Comparison of ENCODE assay signal across 10 mouse cellular contexts in genomic region chr6:5390952-5391351, GRCm38 (mm10). TPM values are rescaled to one million over a fixed set of nuclear protein-coding genes. Genes with fewer than 3 reads are reported as not detected.
DNase-seq lines count a peak whose midpoint lies in the region; ATAC-seq and TF ChIP-seq lines count a peak whose summit lies in the region.
"Had no signal": no experiment of that assay in that cellular context is flagged by ENCODE, and none has a peak within 500 bp of the region (broad histone marks: within the 10 kb centered on the region; RNA-seq: fewer than 3 reads in every experiment).

No protein-coding gene starts in this region.

- H3K4me2 ChIP-seq in lung, postnatal 0 days (replicated peaks; ENCODE audit: low read depth, low read length), result peak overlapping the region; percentile 58; the same call in 1 of the 2 replicates
- H3K4me2 ChIP-seq in heart, embryonic 16.5 days (ENCODE audit: low read depth, low read length), result peak overlapping the region; percentile 67
- peak overlapping the region; percentile 44 for H3K4me2 ChIP-seq in liver, embryonic 13.5 days

- H3K27me3 ChIP-seq in lung, postnatal 0 days (replicated peaks; ENCODE audit: insufficient read depth, low read length), result no peaks in the 10 kb centered on the region
- H3K27me3 ChIP-seq in heart, embryonic 16.5 days (ENCODE audit: control insufficient read depth, insufficient read depth, low read length), result no peaks in the 10 kb centered on the region
- H3K27me3 ChIP-seq in liver, embryonic 13.5 days, result peaks cover 11% of the 10 kb centered on the region; the same call in 1 of the 2 replicates

- no peaks in the 10 kb centered on the region for H3K36me3 ChIP-seq in lung, postnatal 0 days (ENCODE audit: insufficient read depth, low read length)
- no peaks in the 10 kb centered on the region for H3K36me3 ChIP-seq in heart, embryonic 16.5 days (ENCODE audit: control insufficient read depth, insufficient read depth)
- H3K36me3 ChIP-seq in liver, embryonic 13.5 days, result no peaks in the 10 kb centered on the region

- 38% methylated on average over 10 of the region's 10 CpGs for WGBS in lung, postnatal 0 days
- WGBS in heart, embryonic 16.5 days, result 17% methylated on average over 10 of the region's 10 CpGs
- 27% methylated on average over 10 of the region's 10 CpGs for WGBS in liver, embryonic 13.5 days (ENCODE audit: insufficient replicate concordance)

- no peaks in the 10 kb centered on the region for H3K9me3 ChIP-seq in lung, postnatal 0 days (ENCODE audit: low read length)
- H3K9me3 ChIP-seq in heart, embryonic 16.5 days (replicated peaks; ENCODE audit: control insufficient read depth, low read length), result no peaks in the 10 kb centered on the region
- H3K9me3 ChIP-seq in liver, embryonic 13.5 days (replicated peaks), result no peaks in the 10 kb centered on the region

- ATAC-seq in lung, postnatal 0 days, result no peak
- 0 out of 2 replicates have a peak, but pooled peaks have one; percentile 33 for ATAC-seq in heart, embryonic 16.5 days (replicated peaks; ENCODE audit: extremely low read depth, insufficient read depth, low FRiP score)
- no peak for ATAC-seq in liver, embryonic 13.5 days (ENCODE audit: low read depth)
- ATAC-seq: Patski had no signal

- H3K9ac ChIP-seq in lung, postnatal 0 days (replicated peaks; ENCODE audit: low read depth), result no peak overlapping the region
- peak overlapping the region; percentile 58 for H3K9ac ChIP-seq in heart, embryonic 16.5 days (ENCODE audit: low read length)
- no peak overlapping the region for H3K9ac ChIP-seq in liver, embryonic 13.5 days

- DNase-seq in lung, postnatal 0 days (ENCODE audit: low spot score), result no peak
- DNase-seq in lung, postnatal 36 days, result no peak
- no peak for DNase-seq in liver, embryonic 13.5 days
- DNase-seq in cerebellum, postnatal 10 days, result no peak
- no peak for DNase-seq in layer of hippocampus, postnatal 36 days
- no peak for DNase-seq in right cerebral cortex, postnatal 4 days
- DNase-seq: cerebellum, adult 8-10 months; gastrocnemius, postnatal 36 days had no signal

- H3K4me1 ChIP-seq in lung, postnatal 0 days (ENCODE audit: insufficient read depth, low read depth, low read length), result no peaks in the 10 kb centered on the region
- H3K4me1 ChIP-seq in heart, embryonic 16.5 days (ENCODE audit: control insufficient read depth, insufficient read depth, low read length), result peaks cover 13% of the 10 kb centered on the region
- peaks cover 9% of the 10 kb centered on the region for H3K4me1 ChIP-seq in liver, embryonic 13.5 days (replicated peaks)

- no peak overlapping the region for H3K27ac ChIP-seq in lung, postnatal 0 days (ENCODE audit: low read length)
- H3K27ac ChIP-seq in heart, embryonic 16.5 days (ENCODE audit: low read length), result peak overlapping the region; percentile 17
- H3K27ac ChIP-seq in liver, embryonic 13.5 days, result no peak overlapping the region

- TF ChIP-seq CTCF in lung, postnatal 0 days (IDR thresholded peaks at IDR 0.05), result no peak

- H3K4me3 ChIP-seq in lung, postnatal 0 days (ENCODE audit: low read depth, low read length), result peak overlapping the region; percentile 38; the same call in 1 of the 2 replicates
- H3K4me3 ChIP-seq in heart, embryonic 16.5 days (ENCODE audit: low read length), result peak overlapping the region; percentile 64
- peak overlapping the region; percentile 35 for H3K4me3 ChIP-seq in liver, embryonic 13.5 days (replicated peaks)

- no peak for TF ChIP-seq EP300 in lung, postnatal 0 days (IDR thresholded peaks at IDR 0.05)

RNA-seq across cellular contexts. Expression of gene Asb4, which starts 7.8 kb away (rescaled TPM):
- 2.1 and 2.2 TPM in 2 replicates for polyA plus RNA-seq in lung, postnatal 0 days (2015; fragmentation: Nextera tagmentation; extraction: Ambion mirVana)
- 26.5 TPM in 2 replicates for polyA plus RNA-seq in heart, embryonic 16.5 days (2015; fragmentation: Nextera tagmentation; extraction: Ambion mirVana)
- polyA plus RNA-seq in liver, embryonic 13.5 days (2015; fragmentation: Nextera tagmentation; extraction: Ambion mirVana), result 12.3 and 15.4 TPM in 2 replicates
- under 1 TPM; 0.50 to 0.71 TPM for total RNA-seq in layer of hippocampus, postnatal 36 days (2021)
- polyA plus RNA-seq: Patski had no signal
